Mouse (Mus musculus): ENCODE data around the gene Gtf2e1.

Gene Gtf2e1

GRCm38 (mm10) chr16:37539611-37540580 lies at the start of gene Gtf2e1, which contains the start of gene Rabl3:
Gene Gtf2e1, minus strand, starts transcription at chr16:37539789.
Gene Rabl3, plus strand, starts transcription at chr16:37539885.
- peak; percentile 91 for DNase-seq (ENCODE audit: extremely low read depth, low read depth, low spot score)

DNA sequence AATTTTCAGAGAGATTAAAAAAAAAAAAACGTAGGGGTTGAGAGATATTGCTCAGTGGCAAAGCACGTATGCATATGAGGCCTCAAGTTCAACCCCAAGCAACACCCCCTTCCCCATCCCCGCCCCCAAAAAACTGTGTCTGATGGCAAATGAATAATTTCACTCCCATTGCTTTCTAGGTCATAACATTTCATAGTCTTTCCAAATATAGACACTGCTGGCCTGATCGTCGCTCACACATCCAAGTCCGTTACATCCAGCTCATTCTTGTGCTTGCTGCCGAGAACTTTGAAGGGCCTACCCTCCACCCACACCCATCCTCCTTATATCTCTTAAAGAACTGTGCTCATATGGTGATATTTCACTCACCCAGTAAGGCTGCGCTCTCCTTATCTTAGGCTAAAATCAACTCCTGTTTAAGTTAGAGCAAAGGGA lies 45.6 kb upstream of the Gtf2e1 start:
- no peak for DNase-seq (ENCODE audit: extremely low read depth, low read depth, low spot score)

DNA sequence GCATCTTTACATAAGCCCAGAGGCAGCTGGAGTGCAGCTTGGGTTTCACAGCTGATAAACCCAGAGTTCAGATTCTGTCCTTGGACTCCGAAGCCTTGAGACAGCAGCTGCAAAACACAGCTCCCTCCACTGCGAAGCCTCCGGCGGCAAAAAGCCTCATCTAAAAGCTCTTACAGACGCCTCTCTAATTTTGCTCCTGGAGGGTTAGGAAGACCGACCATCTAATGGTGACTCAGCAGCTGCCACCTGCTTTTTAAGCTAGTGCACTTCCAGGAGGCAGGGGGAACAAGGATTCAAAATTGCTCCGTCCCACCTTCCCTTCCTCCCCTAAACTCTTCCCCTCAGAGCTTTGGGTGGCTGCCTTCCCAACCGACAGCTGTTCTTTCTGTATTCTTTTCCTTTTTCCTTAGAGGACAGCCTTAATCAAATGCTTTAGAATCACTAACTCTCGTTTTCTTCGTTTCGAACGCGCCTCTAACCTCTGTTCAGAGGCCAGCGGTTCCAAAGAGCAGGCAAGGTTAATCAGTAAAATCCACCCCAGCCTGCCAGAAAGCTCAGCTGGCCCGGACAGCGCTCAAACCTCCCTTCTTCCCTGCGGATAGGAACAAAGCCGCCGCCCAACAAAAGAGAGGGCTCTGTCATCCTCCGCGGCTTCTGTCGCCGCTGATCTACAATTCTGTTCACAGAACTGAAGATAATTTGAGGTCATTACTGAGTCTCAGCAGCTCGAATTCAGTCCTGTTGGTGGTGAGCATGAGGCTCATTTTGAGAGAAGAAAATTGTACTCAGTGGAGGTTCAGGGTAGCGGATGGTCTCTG lies 44.8 kb upstream of the Gtf2e1 start:
- no peak for DNase-seq (ENCODE audit: extremely low read depth, low read depth, low spot score)

GRCm38 (mm10) chr16:37583801-37584200 lies 44.2 kb upstream of the Gtf2e1 start:
- DNase-seq (ENCODE audit: extremely low read depth, low read depth, low spot score), result no peak

DNA sequence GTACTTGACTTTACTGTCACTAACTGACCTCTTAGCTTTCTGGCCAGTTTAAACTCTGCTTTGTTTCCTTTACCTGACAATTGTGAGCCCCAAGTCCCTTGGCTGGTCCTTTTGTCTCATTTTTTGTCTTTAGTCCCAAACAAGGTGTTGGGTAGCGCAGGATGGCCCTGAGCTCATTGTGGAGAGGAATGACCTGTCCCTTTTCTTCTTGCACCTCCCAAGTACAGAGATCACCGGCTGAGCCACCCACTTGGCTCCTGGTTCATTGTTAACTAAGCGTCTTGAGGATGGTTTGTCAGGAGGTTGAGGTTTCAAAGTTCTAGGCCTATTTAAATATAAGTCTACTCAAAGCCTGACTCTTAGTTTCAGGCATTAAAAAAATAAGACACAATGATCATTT lies 43.7 kb upstream of the Gtf2e1 start:
- DNase-seq (ENCODE audit: extremely low read depth, low read depth, low spot score), result no peak

GRCm38 (mm10) chr16:37581901-37582300 lies 42.3 kb upstream of the Gtf2e1 start:
- DNase-seq (ENCODE audit: extremely low read depth, low read depth, low spot score), result no peak

- no peak for DNase-seq (ENCODE audit: extremely low read depth, low read depth, low spot score)
Observed at GRCm38 (mm10) chr16:37580651-37581050, 41.1 kb upstream of the Gtf2e1 start.

DNA sequence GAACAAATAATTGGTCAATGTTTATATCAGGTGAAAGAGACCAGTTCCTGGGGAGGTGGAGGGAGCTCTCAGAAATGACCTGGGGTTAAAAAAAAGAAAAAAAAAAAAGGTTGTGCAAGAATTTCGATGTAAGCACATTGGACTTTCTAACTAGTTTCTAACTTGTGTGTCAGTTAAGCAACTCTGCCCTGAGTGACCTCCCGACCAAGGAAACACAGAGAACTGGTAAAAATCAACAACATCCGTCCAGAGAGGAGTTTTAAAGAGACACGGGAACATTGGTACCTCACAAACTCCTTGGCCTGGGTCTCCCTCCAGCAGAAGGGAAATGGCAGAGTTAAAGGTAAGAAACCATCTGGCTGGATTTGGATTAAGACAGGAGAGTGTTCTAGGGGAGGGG lies 40.4 kb upstream of the Gtf2e1 start, which contains the start of gene Hgd:
Gene Hgd (plus strand): TSS at position 160 of the 400 bp plus-strand sequence.
- DNase-seq (ENCODE audit: extremely low read depth, low read depth, low spot score), result no peak

DNA sequence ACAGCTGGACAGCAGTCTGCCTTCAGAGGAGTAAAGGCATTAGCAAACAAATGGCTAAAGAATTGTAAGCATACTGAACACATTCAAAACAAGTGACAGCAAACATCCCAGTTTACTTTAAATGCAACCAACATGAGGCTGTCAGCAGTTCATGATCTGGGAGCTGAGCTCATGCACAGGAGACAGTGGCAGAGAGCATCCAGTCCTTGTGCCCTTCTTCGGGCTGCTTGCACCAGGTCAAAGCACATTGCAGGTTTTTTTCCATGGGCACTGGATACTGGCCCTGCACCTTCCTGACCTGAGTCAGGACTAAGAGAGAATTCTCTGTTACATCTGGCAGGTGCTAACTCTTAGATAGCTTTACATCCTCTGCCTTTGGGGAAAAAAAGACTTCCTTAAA lies 40.0 kb upstream of the Gtf2e1 start:
- DNase-seq (ENCODE audit: extremely low read depth, low read depth, low spot score), result no peak

GRCm38 (mm10) chr16:37575325-37575724 lies 35.7 kb upstream of the Gtf2e1 start:
- DNase-seq (ENCODE audit: extremely low read depth, low read depth, low spot score), result no peak

DNA sequence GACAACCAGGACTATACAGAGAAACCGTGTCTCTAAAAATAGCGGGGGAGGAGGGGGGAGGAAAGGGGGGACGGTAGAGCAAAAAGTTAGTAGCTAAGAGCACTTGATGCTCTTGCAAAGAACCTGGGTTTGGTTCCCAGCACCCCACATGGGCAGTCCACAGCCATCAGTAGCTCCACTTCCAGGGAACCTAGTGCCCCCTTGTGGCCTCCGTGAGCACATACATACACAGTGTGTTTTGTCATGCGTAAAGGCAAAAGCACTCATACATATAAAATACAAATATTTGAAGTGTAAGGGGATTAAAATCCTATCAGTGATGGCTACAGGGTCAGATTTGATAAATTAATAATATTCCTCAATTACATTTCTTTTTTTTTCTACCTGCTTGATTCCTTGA lies 33.5 kb upstream of the Gtf2e1 start:
- no peak for DNase-seq (ENCODE audit: extremely low read depth, low read depth, low spot score)

DNA sequence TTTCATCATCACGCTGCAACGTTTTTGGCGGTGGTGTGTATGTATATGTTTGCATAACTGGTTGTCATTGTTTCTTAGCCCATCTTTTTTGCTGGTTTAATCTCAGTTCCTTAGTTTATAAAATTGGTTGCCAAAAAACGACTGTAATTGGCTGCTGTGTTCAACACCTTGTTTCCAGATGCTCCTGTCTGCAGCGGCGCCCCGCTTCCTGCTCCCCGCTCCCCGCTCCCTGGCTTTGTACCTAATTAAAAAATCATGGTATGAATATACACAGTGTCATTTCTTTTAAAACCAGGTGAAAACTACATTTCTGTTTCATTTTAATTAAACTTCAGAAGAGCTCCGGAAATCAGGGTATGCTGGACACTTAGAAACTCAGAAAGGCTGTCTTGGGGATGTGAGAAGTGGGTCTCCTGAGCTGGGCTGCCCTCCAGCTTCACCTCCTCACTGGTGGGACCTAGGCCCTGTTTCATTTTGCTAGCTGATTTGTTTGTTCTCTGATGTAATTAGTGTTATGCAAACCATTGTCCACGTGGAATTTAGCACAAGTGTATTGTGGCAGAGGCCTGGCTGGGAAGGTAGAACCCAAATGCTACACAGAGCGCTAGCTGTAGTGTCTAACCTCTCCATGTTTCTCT lies 32.6 kb upstream of the Gtf2e1 start:
- DNase-seq (ENCODE audit: extremely low read depth, low read depth, low spot score), result no peak

DNA sequence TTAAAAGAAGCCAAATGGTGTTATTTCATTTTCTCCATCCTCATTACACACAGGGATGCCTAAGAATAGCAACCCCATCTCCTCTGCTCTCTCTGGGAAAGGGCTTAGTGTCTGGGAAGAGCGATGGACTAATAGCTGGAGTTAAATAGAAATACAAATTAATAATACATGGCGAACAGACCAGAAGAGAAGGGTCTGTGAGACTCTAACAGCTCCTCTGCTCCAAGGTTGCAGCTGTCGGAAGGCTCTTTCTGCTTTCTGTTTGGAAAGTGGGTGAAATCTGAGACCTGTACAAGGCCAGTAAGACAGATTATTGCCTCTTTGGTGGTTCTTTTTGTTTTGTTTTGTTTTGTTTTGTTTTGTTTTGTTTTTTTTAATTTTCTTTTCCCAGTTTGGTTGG lies 32.0 kb upstream of the Gtf2e1 start:
- no peak for DNase-seq (ENCODE audit: extremely low read depth, low read depth, low spot score)

DNA sequence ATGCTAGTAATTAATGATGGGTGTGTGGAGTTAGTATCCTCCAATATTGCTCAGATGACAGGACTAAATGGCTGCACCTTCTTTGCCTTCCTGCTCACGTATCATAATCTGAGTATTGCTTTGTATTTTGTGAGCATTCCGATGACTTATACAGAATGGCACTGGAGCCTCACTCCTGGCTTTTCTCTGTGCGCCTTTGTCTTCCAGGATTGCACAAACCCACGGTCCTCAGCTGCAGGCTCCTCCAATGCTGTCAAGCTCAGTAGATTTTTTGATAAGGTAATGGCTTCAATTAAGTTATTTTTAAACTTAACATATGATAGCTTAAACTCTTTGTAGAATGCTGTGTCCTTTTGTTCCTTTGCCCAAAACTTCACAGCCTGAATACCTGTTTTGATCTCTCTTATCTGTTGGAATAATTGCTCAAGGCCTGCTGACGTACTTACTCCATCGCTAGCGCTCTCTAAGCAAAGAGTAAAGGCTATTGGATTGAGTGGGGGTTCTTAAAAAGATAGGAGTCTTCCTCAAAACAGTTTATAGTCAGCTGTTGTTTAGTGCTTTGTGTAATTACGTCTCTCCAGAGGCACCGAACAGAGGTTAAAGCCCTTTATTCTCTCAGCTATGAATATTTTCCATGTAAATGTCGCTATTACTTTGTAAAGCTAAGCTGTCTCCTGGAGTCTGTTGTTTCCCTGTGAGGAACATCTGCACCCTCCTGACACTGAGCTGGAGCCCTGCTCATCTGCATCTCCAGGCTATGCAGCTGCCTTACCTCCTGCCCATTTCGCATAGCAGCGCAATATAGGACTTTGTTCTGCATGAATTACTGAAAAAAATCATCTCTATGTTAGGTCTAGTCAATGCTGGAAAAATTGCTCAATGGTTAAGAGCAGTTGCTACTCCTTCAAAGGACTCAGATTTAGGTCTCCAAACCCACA lies 27.8 kb upstream of the Gtf2e1 start:
- no peak for DNase-seq (ENCODE audit: extremely low read depth, low read depth, low spot score)

GRCm38 (mm10) chr16:37566107-37566506 lies 26.5 kb upstream of the Gtf2e1 start:
- no peak for DNase-seq (ENCODE audit: extremely low read depth, low read depth, low spot score)

GRCm38 (mm10) chr16:37565117-37565516 lies 25.5 kb upstream of the Gtf2e1 start:
- DNase-seq (ENCODE audit: extremely low read depth, low read depth, low spot score), result no peak

DNA sequence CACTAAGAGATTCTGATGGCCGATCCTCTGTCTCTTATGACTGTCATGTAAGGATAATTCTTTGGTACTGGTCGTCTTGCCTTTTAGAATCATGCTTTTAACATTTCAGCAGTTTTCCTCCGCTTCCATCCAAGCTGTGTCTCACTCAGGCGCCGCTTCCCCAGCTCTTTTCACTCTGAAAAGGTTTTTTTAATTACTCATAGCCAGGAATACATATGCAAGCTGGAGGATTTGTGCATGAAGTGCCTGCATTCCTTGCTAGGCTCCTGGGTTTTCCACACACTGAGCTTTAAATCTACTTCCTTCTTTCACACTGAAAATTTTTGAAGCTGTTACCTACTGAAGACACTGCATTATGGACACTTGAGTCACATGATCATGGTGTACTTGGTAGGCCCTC lies 23.4 kb upstream of the Gtf2e1 start:
- DNase-seq (ENCODE audit: extremely low read depth, low read depth, low spot score), result no peak

DNA sequence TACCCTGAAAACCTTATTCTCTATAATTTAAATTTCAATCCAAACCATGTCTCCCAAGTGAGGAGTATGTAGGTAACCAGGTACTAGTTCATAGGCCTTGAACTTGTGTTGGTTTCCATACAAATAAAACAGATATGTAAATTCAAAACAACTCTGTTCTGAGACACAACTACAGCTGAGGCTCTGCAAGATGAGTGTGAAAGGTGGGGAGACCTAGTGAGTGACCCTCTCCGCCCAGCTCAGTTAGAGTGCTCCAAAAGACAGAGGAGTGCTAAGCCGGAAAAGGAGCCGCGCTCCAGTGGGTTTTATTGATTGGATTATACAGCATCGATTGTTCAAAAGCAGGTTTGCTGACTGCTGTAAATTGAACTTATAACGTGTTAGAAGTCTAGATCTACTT lies 22.8 kb upstream of the Gtf2e1 start:
- DNase-seq (ENCODE audit: extremely low read depth, low read depth, low spot score), result no peak

DNA sequence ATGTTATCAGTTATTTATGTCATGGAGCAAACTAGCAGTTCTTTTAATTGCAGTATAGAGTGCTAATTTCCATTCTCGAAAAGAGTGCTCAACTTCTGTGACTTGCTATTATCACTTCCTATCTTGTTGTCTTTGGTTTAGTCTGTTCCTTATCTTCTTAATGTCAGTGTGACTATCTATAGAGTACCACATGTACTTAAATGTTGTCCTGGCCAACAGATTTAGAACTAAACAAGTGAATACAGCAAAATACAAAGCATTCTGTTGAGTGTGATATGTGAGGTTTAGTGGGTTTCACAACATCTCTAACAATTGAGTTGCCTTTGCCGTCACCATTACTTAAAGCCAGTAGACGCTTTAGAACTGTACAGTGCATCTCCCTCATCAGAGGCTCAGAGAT lies 13.2 kb upstream of the Gtf2e1 start:
- DNase-seq (ENCODE audit: extremely low read depth, low read depth, low spot score), result no peak

- no peak for DNase-seq (ENCODE audit: extremely low read depth, low read depth, low spot score)
Observed at GRCm38 (mm10) chr16:37550981-37551380, 11.4 kb upstream of the Gtf2e1 start.
